In genomic region chr15:80070095-80070644, GRCm38 (mm10) we compare ENCODE assay signal across 20 mouse cellular contexts. TPM values are rescaled to one million over a fixed set of nuclear protein-coding genes. Genes with fewer than 3 reads are reported as not detected.
DNase-seq lines count a peak whose midpoint lies in the region; ATAC-seq and TF ChIP-seq lines count a peak whose summit lies in the region.
"Had no signal": no experiment of that assay in that cellular context is flagged by ENCODE, and none has a peak within 500 bp of the region (broad histone marks: within the 10 kb centered on the region; RNA-seq: fewer than 3 reads in every experiment).

No protein-coding gene starts in this region.

- peaks cover 22% of the 10 kb centered on the region for H3K4me1 ChIP-seq in heart, adult 2 months (ENCODE audit: control insufficient read depth, insufficient read depth, low read length)
- peaks cover 10% of the 10 kb centered on the region for H3K4me1 ChIP-seq in limb, embryonic 12.5 days (replicated peaks)
- H3K4me1 ChIP-seq in limb, embryonic 10.5 days = peaks cover 15% of the 10 kb centered on the region; the same call in 1 of the 2 replicates
- H3K4me1 ChIP-seq: forebrain, embryonic 13.5 days; midbrain, embryonic 12.5 days had no signal

- no peak overlapping the region for H3K4me3 ChIP-seq in heart, adult 2 months
- no peak overlapping the region for H3K4me3 ChIP-seq in limb, embryonic 12.5 days (replicated peaks)
- no peak overlapping the region for H3K4me3 ChIP-seq in limb, embryonic 10.5 days
- H3K4me3 ChIP-seq in C2C12 (ENCODE audit: insufficient read depth, poor library complexity, severe bottlenecking) = no peak overlapping the region
- H3K4me3 ChIP-seq: forebrain, embryonic 13.5 days; kidney, embryonic 15.5 days; limb, embryonic 13.5 days; liver, embryonic 15.5 days; midbrain, embryonic 12.5 days had no signal

- no peaks in the 10 kb centered on the region for H3K79me2 ChIP-seq in heart, adult 2 months (replicated peaks; ENCODE audit: control insufficient read depth, insufficient read depth, low read length)
- no peaks in the 10 kb centered on the region for H3K79me2 ChIP-seq in C2C12 (ENCODE audit: control insufficient read depth, insufficient read depth)

- H3ac ChIP-seq in C2C12 (ENCODE audit: control insufficient read depth, insufficient read length, low read depth) = peak overlapping the region; percentile 46

- H3K9me3 ChIP-seq in limb, embryonic 12.5 days = no peaks in the 10 kb centered on the region
- no peaks in the 10 kb centered on the region for H3K9me3 ChIP-seq in limb, embryonic 10.5 days (replicated peaks)
- H3K9me3 ChIP-seq: forebrain, embryonic 13.5 days; kidney, embryonic 15.5 days; limb, embryonic 13.5 days; liver, embryonic 15.5 days; midbrain, embryonic 12.5 days had no signal

- WGBS in heart, adult 2 months = 54% methylated on average over 8 of the region's 8 CpGs
- WGBS in limb, embryonic 12.5 days = 55% methylated on average over 8 of the region's 8 CpGs
- 65% methylated on average over 8 of the region's 8 CpGs for WGBS in limb, embryonic 10.5 days

- no peak for DNase-seq in heart, adult 2 months
- no peak for DNase-seq in heart, adult 8-10 months (ENCODE audit: low spot score)
- no peak for DNase-seq in limb, embryonic 10.5 days (ENCODE audit: low spot score)
- DNase-seq in heart, postnatal 4 days = peak; percentile 37
- DNase-seq in cerebellum, postnatal 10 days = no peak
- DNase-seq in ovary, postnatal 10 days (ENCODE audit: low spot score) = no peak
- DNase-seq: adrenal gland, postnatal 10 days; B cell, adult 2 months; cerebellum, adult 8-10 months; right cerebral cortex, adult 18-20 months; thymus, postnatal 25 days had no signal

- TF ChIP-seq CTCF in heart, adult 2 months (IDR thresholded peaks at IDR 0.05) = no peak
- TF ChIP-seq CTCF in C2C12 (IDR thresholded peaks at IDR 0.05; ENCODE audit: control insufficient read depth, insufficient read depth, insufficient read length) = no peak

- no peaks in the 10 kb centered on the region for H3K79me3 ChIP-seq in C2C12 (ENCODE audit: low read depth)

- TF ChIP-seq EP300 in heart, adult 2 months (IDR thresholded peaks at IDR 0.05; ENCODE audit: insufficient read depth, low read depth, low read length) = 0 out of 2 replicates have a peak, but pooled peaks have one; percentile 12

- no peak overlapping the region for H3K4me2 ChIP-seq in limb, embryonic 12.5 days
- H3K4me2 ChIP-seq: forebrain, embryonic 13.5 days; kidney, embryonic 15.5 days; limb, embryonic 13.5 days; liver, embryonic 15.5 days; midbrain, embryonic 12.5 days had no signal

- no peak for TF ChIP-seq POLR2A in heart, adult 2 months (IDR thresholded peaks at IDR 0.05; ENCODE audit: insufficient read depth, low read depth, low read length)

- H3K27ac ChIP-seq in heart, adult 2 months = peak overlapping the region; percentile 16; the same call in 1 of the 2 replicates
- no peak overlapping the region for H3K27ac ChIP-seq in limb, embryonic 12.5 days
- H3K27ac ChIP-seq in limb, embryonic 10.5 days = no peak overlapping the region
- H3K27ac ChIP-seq: forebrain, embryonic 13.5 days; kidney, embryonic 15.5 days; limb, embryonic 13.5 days; liver, embryonic 15.5 days; midbrain, embryonic 12.5 days; stomach, postnatal 0 days had no signal

- intact Hi-C loops in heart, adult 2 months (cut with DNase I) = loop anchor here (10.0 kb wide), 1 partner anchor 325 kb away; the partner anchor contains the start of gene Sun2

- H3K9ac ChIP-seq in heart, adult 2 months (ENCODE audit: low read depth, low read length) = no peak overlapping the region
- peak overlapping the region; percentile 31; the same call in 1 of the 2 replicates for H3K9ac ChIP-seq in limb, embryonic 12.5 days (replicated peaks)
- H3K9ac ChIP-seq: forebrain, embryonic 13.5 days; kidney, embryonic 15.5 days; limb, embryonic 13.5 days; liver, embryonic 15.5 days; midbrain, embryonic 12.5 days had no signal

- no peaks in the 10 kb centered on the region for H3K36me3 ChIP-seq in heart, adult 2 months (ENCODE audit: control insufficient read depth, insufficient read depth, low read length)
- H3K36me3 ChIP-seq in limb, embryonic 12.5 days = no peaks in the 10 kb centered on the region
- no peaks in the 10 kb centered on the region for H3K36me3 ChIP-seq in limb, embryonic 10.5 days
- no peaks in the 10 kb centered on the region for H3K36me3 ChIP-seq in C2C12 (ENCODE audit: control insufficient read depth, insufficient read depth)
- H3K36me3 ChIP-seq: kidney, embryonic 15.5 days; limb, embryonic 13.5 days; liver, embryonic 15.5 days; midbrain, embryonic 12.5 days had no signal

- H3K27me3 ChIP-seq in heart, adult 2 months (ENCODE audit: control insufficient read depth, insufficient read depth, low read length) = no peaks in the 10 kb centered on the region
- H3K27me3 ChIP-seq in limb, embryonic 12.5 days = no peaks in the 10 kb centered on the region
- H3K27me3 ChIP-seq in limb, embryonic 10.5 days (ENCODE audit: low read depth, poor library complexity, severe bottlenecking) = no peaks in the 10 kb centered on the region
- H3K27me3 ChIP-seq in C2C12 (ENCODE audit: control insufficient read depth, insufficient read depth, insufficient read length) = no peaks in the 10 kb centered on the region
- H3K27me3 ChIP-seq: kidney, embryonic 15.5 days; limb, embryonic 13.5 days had no signal

- ATAC-seq in limb, embryonic 12.5 days (ENCODE audit: insufficient number of reproducible peaks, insufficient read depth, low FRiP score, low TSS enrichment, low read depth) = no peak
- ATAC-seq: forebrain, embryonic 13.5 days had no signal

TF ChIP-seq in C2C12, 6 proteins besides CTCF, POLR2A, EP300 and RAD21:
- TF ChIP-seq MAX (IDR thresholded peaks at IDR 0.05) = no peak
- no peak for TF ChIP-seq USF1 (IDR thresholded peaks at IDR 0.05; ENCODE audit: low read depth)

RNA-seq across cellular contexts. Expression of gene Syngr1, which starts 21.0 kb away (rescaled TPM):
- total RNA-seq in heart, adult 2 months (2021) = 10 to 100 TPM; 69.6 to 95.0 TPM
- 247 and 250 TPM in 2 replicates for polyA plus RNA-seq in heart, adult 2 months (2012; rRNA removed)
- 100 to 1,000 TPM in 2 of 4 experiments, 10 to 100 TPM in 2; 91.7 to 111 (median 98.9) TPM for total RNA-seq in heart, adult 8-10 months (2022)
- 3.9 and 4.1 TPM in 2 replicates for polyA plus RNA-seq in limb, embryonic 12.5 days (2016; fragmentation: Nextera tagmentation; extraction: Ambion mirVana)
- polyA plus RNA-seq in limb, embryonic 10.5 days (2016; fragmentation: Nextera tagmentation; extraction: Ambion mirVana) = 1.4 and 3.2 TPM in 2 replicates
- polyA plus RNA-seq in C2C12 (2012; fragmentation: generic; extraction: Trizol) = 7.9 TPM
- 10 to 100 TPM; 73.4 to 86.0 TPM for total RNA-seq in heart, postnatal 4 days (2021)
- total RNA-seq: neutrophil, adult 5-6 weeks had no signal

RNA-seq across cellular contexts. Expression of gene Rpl3, which starts 21.5 kb away (rescaled TPM):
- 100 to 1,000 TPM; 137 to 150 TPM for total RNA-seq in heart, adult 2 months (2021)
- 201 and 230 TPM in 2 replicates for polyA plus RNA-seq in heart, adult 2 months (2012; rRNA removed)
- 100 to 1,000 TPM; 125 to 157 (median 135) TPM for total RNA-seq in heart, adult 8-10 months (2022)
- 981 and 1,001 TPM in 2 replicates for polyA plus RNA-seq in limb, embryonic 12.5 days (2016; fragmentation: Nextera tagmentation; extraction: Ambion mirVana)
- 1,077 and 1,189 TPM in 2 replicates for polyA plus RNA-seq in limb, embryonic 10.5 days (2016; fragmentation: Nextera tagmentation; extraction: Ambion mirVana)
- polyA plus RNA-seq in C2C12 (2012; fragmentation: generic; extraction: Trizol) = 1,181 TPM
- total RNA-seq in heart, postnatal 4 days (2021) = 100 to 1,000 TPM; 591 to 607 TPM

RNA-seq across cellular contexts. Expression of gene Pdgfb, which starts 55.4 kb away (rescaled TPM):
- total RNA-seq in heart, adult 2 months (2021) = 10 to 100 TPM; 27.1 to 27.3 TPM
- polyA plus RNA-seq in heart, adult 2 months (2012; rRNA removed) = 32.6 and 45.1 TPM in 2 replicates
- 10 to 100 TPM; 20.2 to 34.2 (median 28.5) TPM for total RNA-seq in heart, adult 8-10 months (2022)
- 2.5 and 2.8 TPM in 2 replicates for polyA plus RNA-seq in limb, embryonic 12.5 days (2016; fragmentation: Nextera tagmentation; extraction: Ambion mirVana)
- polyA plus RNA-seq in limb, embryonic 10.5 days (2016; fragmentation: Nextera tagmentation; extraction: Ambion mirVana) = 1.5 and 2.0 TPM in 2 replicates
- polyA plus RNA-seq in C2C12 (2012; fragmentation: generic; extraction: Trizol) = 27.2 TPM
- total RNA-seq in heart, postnatal 4 days (2021) = 10 to 100 TPM; 46.4 to 50.7 TPM

Comparison
In these comparisons a context has a peak if more than half of its experiments do, and no peak if none do; other contexts are left out.
1. RNA of gene Syngr1, which starts 21.0 kb away (polyA plus RNA-seq): 247 to 250 TPM in heart, adult 2 months; 7.9 TPM in C2C12 (single experiment), 3.9 to 4.1 TPM in limb, embryonic 12.5 days and 1.4 to 3.2 TPM in limb, embryonic 10.5 days; every median in the first group is over 10 times any median in the second.